Mouse (Mus musculus): Measurements from ENCODE around the gene B4galt4.

DNA sequence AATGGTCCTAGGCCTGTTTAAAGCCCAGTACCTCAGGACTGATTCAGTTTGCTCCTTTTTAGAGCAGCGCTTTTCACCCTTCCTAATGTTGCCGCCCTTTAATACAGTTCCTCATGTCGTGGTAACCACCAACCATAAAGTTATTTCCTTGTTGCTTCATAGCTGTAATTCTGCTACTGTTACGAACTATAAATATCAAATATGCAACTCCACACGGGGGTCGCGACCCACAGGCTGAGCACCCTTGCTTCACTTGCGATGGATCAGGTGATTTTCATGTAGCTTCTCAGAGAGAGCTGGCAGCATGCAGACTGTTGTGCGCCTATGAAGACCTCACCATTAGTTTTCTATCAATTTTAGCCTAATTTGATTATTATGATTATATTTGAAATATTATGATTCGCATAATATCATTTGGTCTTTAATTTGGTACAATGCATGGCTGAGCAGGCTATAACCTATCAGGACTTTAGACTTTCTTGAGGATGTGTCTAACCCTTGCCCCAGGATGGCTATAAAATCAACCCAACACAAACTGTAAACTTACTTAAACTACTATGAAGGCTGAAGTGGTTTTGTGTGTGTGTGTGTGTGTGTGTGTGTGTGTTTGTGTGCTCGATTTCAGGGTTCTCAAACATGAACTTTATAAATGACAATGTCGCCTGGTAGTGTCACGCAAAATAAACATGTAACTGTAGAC is 710 bp upstream of the B4galt4 start:
- no peak for TF ChIP-seq CTCF (IDR thresholded peaks at IDR 0.05; ENCODE audit: insufficient read depth, low read depth, low read length)
- no peak for TF ChIP-seq POLR2A (IDR thresholded peaks at IDR 0.05; ENCODE audit: insufficient read depth, low read depth, low read length)

All from olfactory bulb, adult 2 months (tissue).